Mouse (Mus musculus) bone marrow macrophage, adult 2 months (primary cell): ENCODE measurements around the gene Shank2.

Experiments
- CTCF ChIP-seq: IDR thresholded peaks from 2 replicates; pipeline ENCODE4 v1.5.1; 2012; ENCODE audit warnings: low read depth, mild to moderate bottlenecking, low read length, moderate library complexity
- POLR2A ChIP-seq: IDR thresholded peaks from 2 replicates; pipeline ENCODE4 v1.6.1; 2012; ENCODE audit warnings: mild to moderate bottlenecking, low read depth, low read length, borderline replicate concordance

GRCm38 (mm10) chr7:144316224-144316623 is 314.5 kb downstream of the Shank2 start:
- TF ChIP-seq CTCF, result no peak
- TF ChIP-seq POLR2A, result no peak
